Mouse (Mus musculus) testis, adult 2 months (tissue): Measurements from ENCODE around the gene D330045A20Rik. TPM values are rescaled to one million over a fixed set of nuclear protein-coding genes. Genes with fewer than 3 reads are reported as not detected.
"Not testable (repeated sequence)": the region's sequence is repeated elsewhere in the genome, so short reads cannot be mapped to it uniquely, and the experiment has no call there.

ENCODE experiments used
- H3K27ac ChIP-seq: fragments of 200-500 bp; 2 replicates; pipeline ENCODE4 v1.5.1; 2012; ENCODE audit warnings: low read depth, low read length; ENCODE audit not compliant: control insufficient read depth, insufficient read depth
- H3K27me3 ChIP-seq: fragments of 200-500 bp; 2 replicates; pipeline ENCODE4 v1.6.1; 2012; ENCODE audit warnings: mild to moderate bottlenecking, low read length, moderate library complexity; ENCODE audit not compliant: control insufficient read depth, insufficient read depth
- H3K36me3 ChIP-seq: fragments of 200-500 bp; 2 replicates; pipeline ENCODE4 v1.6.1; 2012; ENCODE audit warnings: mild to moderate bottlenecking, low read length; ENCODE audit not compliant: control insufficient read depth, insufficient read depth
- H3K4me1 ChIP-seq: fragments of 200-500 bp; 2 replicates; pipeline ENCODE4 v1.6.1; 2012; ENCODE audit warnings: low read length; ENCODE audit not compliant: control insufficient read depth, insufficient read depth
- H3K4me3 ChIP-seq: fragments of 200-500 bp; 2 replicates; pipeline ENCODE4 v1.5.1; 2012; ENCODE audit warnings: low read depth, mild to moderate bottlenecking, low read length, moderate library complexity, mixed read lengths; ENCODE audit not compliant: control insufficient read depth
- CTCF ChIP-seq: fragments of 200-500 bp; IDR thresholded peaks from 2 replicates; pipeline ENCODE4 v1.5.1; 2012; ENCODE audit warnings: low read depth, mild to moderate bottlenecking, inconsistent platforms, low read length, moderate library complexity; ENCODE audit not compliant: control insufficient read depth, insufficient read depth, insufficient replicate concordance
- POLR2A ChIP-seq: fragments of 200-500 bp; IDR thresholded peaks from 2 replicates; pipeline ENCODE4 v1.6.1; 2012; ENCODE audit warnings: low read depth, mild to moderate bottlenecking, inconsistent platforms, low read length, moderate library complexity; ENCODE audit not compliant: control insufficient read depth
- polyA plus RNA-seq: library from polyadenylated mRNA; depleted of rRNA; stranded (reverse); fragments of >200 nt; gene quantifications from 2 replicates; pipeline ENCODE4 v1.2.3, GENCODE M21; 2012; rRNA removed

D330045A20Rik gene
- polyA plus RNA-seq, 1 experiment: 0.25 TPM

DNA sequence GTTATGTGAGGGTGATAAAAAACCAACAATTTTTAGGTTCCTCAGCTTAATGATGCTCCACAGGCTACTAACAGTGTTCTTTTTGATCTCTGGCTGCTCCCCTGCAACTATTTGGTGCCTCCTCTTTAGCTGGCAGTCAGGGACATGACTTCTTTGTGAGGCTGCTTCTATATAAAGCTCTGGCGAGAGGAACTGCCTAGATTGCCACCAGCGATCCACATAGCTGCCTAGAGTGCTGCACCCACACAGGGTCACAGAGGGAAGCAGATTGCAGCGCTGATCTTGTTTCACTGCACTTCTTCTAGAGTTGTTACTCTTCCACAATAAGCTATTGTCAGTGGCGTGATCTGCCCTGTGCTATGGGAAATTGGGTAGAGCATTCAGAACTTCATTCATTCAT is 103.4 kb downstream of the D330045A20Rik start:
- no peak overlapping the region for H3K27ac ChIP-seq
- no peaks in the 10 kb centered on the region for H3K4me1 ChIP-seq
- no peaks in the 10 kb centered on the region for H3K36me3 ChIP-seq
- no peak overlapping the region for H3K4me3 ChIP-seq
- TF ChIP-seq CTCF: no peak
- no peak for TF ChIP-seq POLR2A
- H3K27me3 ChIP-seq: no peaks in the 10 kb centered on the region

DNA sequence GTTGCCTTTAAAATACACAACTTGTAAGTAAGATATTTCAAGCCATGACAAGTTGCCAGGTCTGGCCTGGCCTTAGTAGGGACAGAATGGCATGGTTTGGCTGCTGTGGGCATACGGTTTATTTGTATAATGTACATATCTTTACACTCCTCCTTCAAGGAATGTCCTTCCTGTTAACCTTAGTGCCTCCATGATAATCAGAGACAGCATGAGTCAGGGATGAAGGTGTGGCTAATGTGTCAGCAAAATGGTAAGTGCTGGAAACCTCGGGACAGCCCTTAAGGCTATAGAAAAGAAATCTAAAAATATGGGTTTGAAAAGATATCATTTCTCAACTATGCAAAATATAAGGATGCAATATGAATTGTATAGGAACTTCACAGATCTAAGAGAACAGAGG is 106.5 kb downstream of the D330045A20Rik start:
- not testable (repeated sequence) for H3K4me1 ChIP-seq, H3K4me3 ChIP-seq, H3K36me3 ChIP-seq, H3K27ac ChIP-seq, H3K27me3 ChIP-seq

DNA sequence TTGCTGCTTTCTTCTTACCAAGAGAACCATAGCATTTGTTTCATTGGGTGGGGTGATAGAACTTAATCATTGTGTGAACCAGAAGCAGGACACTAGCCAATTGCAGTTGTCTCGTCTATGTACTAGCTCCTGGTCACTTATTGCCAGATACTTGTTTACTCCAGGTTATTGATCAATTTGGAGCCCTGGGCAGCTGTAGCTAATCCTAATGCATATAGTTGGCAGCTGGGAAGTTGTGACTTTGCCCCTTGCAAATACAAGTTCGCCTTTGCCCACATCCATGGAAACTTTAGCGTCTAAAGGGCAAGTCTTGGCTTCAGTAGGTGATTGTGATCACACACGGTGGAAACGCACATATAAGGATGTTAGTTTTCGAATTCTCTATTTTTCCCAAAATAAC is 116.2 kb downstream of the D330045A20Rik start:
- no peak for TF ChIP-seq CTCF
- no peak for TF ChIP-seq POLR2A

More for the DNA sequence above, 116.2 kb downstream of the D330045A20Rik start:
- H3K4me3 ChIP-seq: no peak overlapping the region
- H3K27me3 ChIP-seq: no peaks in the 10 kb centered on the region
- H3K36me3 ChIP-seq: no peaks in the 10 kb centered on the region
- H3K4me1 ChIP-seq: no peaks in the 10 kb centered on the region
- no peak overlapping the region for H3K27ac ChIP-seq

Other genes starting within 250 kb of the D330045A20Rik start
- 2.1 and 4.1 TPM in 2 replicates for gene Trap1a, start 146.7 kb upstream of the D330045A20Rik start, polyA plus RNA-seq
- 1.7 and 2.3 TPM in 2 replicates for gene Rnf128, start 82.9 kb downstream of the D330045A20Rik start, polyA plus RNA-seq
- 0.66 and 0.67 TPM in 2 replicates for gene Tbc1d8b, start 204.6 kb downstream of the D330045A20Rik start, polyA plus RNA-seq
- gene Gm15013, start 234.1 kb downstream of the D330045A20Rik start, polyA plus RNA-seq: not detected in 2 replicates